In genomic region chr16:8424971-8425330, GRCm38 (mm10) we compare ENCODE assay signal across 9 mouse cellular contexts. TPM values are rescaled to one million over a fixed set of nuclear protein-coding genes. Genes with fewer than 3 reads are reported as not detected.
DNase-seq lines count a peak whose midpoint lies in the region; ATAC-seq and TF ChIP-seq lines count a peak whose summit lies in the region.
"Had no signal": no experiment of that assay in that cellular context is flagged by ENCODE, and none has a peak within 500 bp of the region (broad histone marks: within the 10 kb centered on the region; RNA-seq: fewer than 3 reads in every experiment).

Gene Tmem114, minus strand, starts transcription at chr16:8425136.

- peak; percentile 58 for DNase-seq in embryo, embryonic 10 days (ENCODE audit: low spot score)
- DNase-seq in embryo, embryonic 9.5 days (ENCODE audit: extremely low spot score): no peak
- peak; percentile 57 for DNase-seq in Muller cell, postnatal 12 days (ENCODE audit: inconsistent ontology term)
- peak; percentile 46 for DNase-seq in hindbrain, postnatal 0 days (ENCODE audit: low spot score)
- DNase-seq in stomach, postnatal 0 days (ENCODE audit: low spot score): peak; percentile 33
- DNase-seq in frontal cortex, postnatal 10 days (ENCODE audit: low spot score in 2 of 2): no peak

- WGBS in embryonic facial prominence, embryonic 12.5 days: 1% methylated on average over 16 of the region's 16 CpGs
- WGBS in hindbrain, postnatal 0 days: 2% methylated on average over 16 of the region's 16 CpGs
- 2% methylated on average over 16 of the region's 16 CpGs for WGBS in lung, embryonic 16.5 days
- WGBS in stomach, postnatal 0 days: under 1% methylated on average over 16 of the region's 16 CpGs

- ATAC-seq in embryonic facial prominence, embryonic 12.5 days (ENCODE audit: insufficient number of reproducible peaks, insufficient read depth, low FRiP score, low TSS enrichment): no peak
- peak; percentile 47; the same call in 1 of the 2 replicates for ATAC-seq in hindbrain, postnatal 0 days
- no peak for ATAC-seq in lung, embryonic 16.5 days (ENCODE audit: low read depth)
- no peak for ATAC-seq in stomach, postnatal 0 days (ENCODE audit: low FRiP score, low TSS enrichment)

- no peak for TF ChIP-seq EP300 in stomach, postnatal 0 days (optimal IDR thresholded peaks at IDR 0.05)

- H3K27me3 ChIP-seq in embryonic facial prominence, embryonic 12.5 days: peaks cover 55% of the 10 kb centered on the region
- H3K27me3 ChIP-seq in hindbrain, postnatal 0 days (ENCODE audit: insufficient read depth, low read length): peaks cover 18% of the 10 kb centered on the region; the same call in 1 of the 2 replicates
- peaks cover 46% of the 10 kb centered on the region for H3K27me3 ChIP-seq in lung, embryonic 16.5 days (ENCODE audit: control insufficient read depth, insufficient read depth, low read depth, low read length)
- peaks cover 5% of the 10 kb centered on the region; the same call in 1 of the 2 replicates for H3K27me3 ChIP-seq in stomach, postnatal 0 days (ENCODE audit: control insufficient read depth, insufficient read depth, low read length)

- H3K4me3 ChIP-seq in embryonic facial prominence, embryonic 12.5 days: peak within 1 kb of the TSS; percentile 22
- H3K4me3 ChIP-seq in hindbrain, postnatal 0 days (ENCODE audit: low read length): peak within 1 kb of the TSS; percentile 40
- H3K4me3 ChIP-seq in lung, embryonic 16.5 days (ENCODE audit: low read length): peak within 1 kb of the TSS; percentile 17; the same call in 1 of the 2 replicates
- peak within 1 kb of the TSS; percentile 24 for H3K4me3 ChIP-seq in stomach, postnatal 0 days (ENCODE audit: low read depth, low read length)

- H3K4me2 ChIP-seq in embryonic facial prominence, embryonic 12.5 days (replicated peaks): peak within 1 kb of the TSS; percentile 58
- H3K4me2 ChIP-seq in hindbrain, postnatal 0 days (ENCODE audit: low read depth, low read length): peak within 1 kb of the TSS; percentile 78
- H3K4me2 ChIP-seq in lung, embryonic 16.5 days (ENCODE audit: low read depth, low read length): peak within 1 kb of the TSS; percentile 38
- peak within 1 kb of the TSS; percentile 45 for H3K4me2 ChIP-seq in stomach, postnatal 0 days (replicated peaks; ENCODE audit: low read depth)

- H3K9me3 ChIP-seq in embryonic facial prominence, embryonic 12.5 days: no peaks in the 10 kb centered on the region
- no peaks in the 10 kb centered on the region for H3K9me3 ChIP-seq in hindbrain, postnatal 0 days (ENCODE audit: low read length)
- no peaks in the 10 kb centered on the region for H3K9me3 ChIP-seq in lung, embryonic 16.5 days (ENCODE audit: control insufficient read depth, low read length)
- H3K9me3 ChIP-seq in stomach, postnatal 0 days (ENCODE audit: control insufficient read depth, low read length): no peaks in the 10 kb centered on the region

- H3K9ac ChIP-seq in embryonic facial prominence, embryonic 12.5 days: no peak within 1 kb of the TSS
- peak within 1 kb of the TSS; percentile 41; the same call in 1 of the 2 replicates for H3K9ac ChIP-seq in hindbrain, postnatal 0 days (replicated peaks; ENCODE audit: low read length)
- H3K9ac ChIP-seq in lung, embryonic 16.5 days (ENCODE audit: low read length): 0 out of 2 replicates have a peak within 1 kb of the TSS, but pooled peaks have one; percentile 11
- H3K9ac ChIP-seq in stomach, postnatal 0 days (ENCODE audit: low read length): no peak within 1 kb of the TSS

- TF ChIP-seq CTCF in hindbrain, postnatal 0 days (IDR thresholded peaks at IDR 0.05; ENCODE audit: low read depth): no peak
- TF ChIP-seq CTCF in stomach, postnatal 0 days (IDR thresholded peaks at IDR 0.05; ENCODE audit: low read depth): no peak

- no peaks in the 10 kb centered on the region for H3K36me3 ChIP-seq in embryonic facial prominence, embryonic 12.5 days
- H3K36me3 ChIP-seq in hindbrain, postnatal 0 days (ENCODE audit: insufficient read depth, low read length): no peaks in the 10 kb centered on the region
- H3K36me3 ChIP-seq in lung, embryonic 16.5 days (ENCODE audit: control insufficient read depth, insufficient read depth, low read length): no peaks in the 10 kb centered on the region
- no peaks in the 10 kb centered on the region for H3K36me3 ChIP-seq in stomach, postnatal 0 days (ENCODE audit: control insufficient read depth, insufficient read depth, low read length)

- H3K4me1 ChIP-seq in embryonic facial prominence, embryonic 12.5 days: 0 out of 2 replicates have a peak, but pooled peaks cover 7% of the 10 kb centered on the region
- H3K4me1 ChIP-seq in hindbrain, postnatal 0 days (ENCODE audit: insufficient read depth, low read length): no peaks in the 10 kb centered on the region; the same call in 1 of the 2 replicates
- no peaks in the 10 kb centered on the region for H3K4me1 ChIP-seq in lung, embryonic 16.5 days (replicated peaks; ENCODE audit: control insufficient read depth, insufficient read depth, low read length)
- H3K4me1 ChIP-seq in stomach, postnatal 0 days (replicated peaks; ENCODE audit: control insufficient read depth, insufficient read depth): no peaks in the 10 kb centered on the region

- H3K27ac ChIP-seq in embryonic facial prominence, embryonic 12.5 days: no peak within 1 kb of the TSS
- no peak within 1 kb of the TSS for H3K27ac ChIP-seq in hindbrain, postnatal 0 days
- no peak within 1 kb of the TSS for H3K27ac ChIP-seq in lung, embryonic 16.5 days (ENCODE audit: low read length)
- H3K27ac ChIP-seq in stomach, postnatal 0 days (replicated peaks): no peak within 1 kb of the TSS

RNA-seq across cellular contexts. Expression of gene Tmem114, which starts in this region (rescaled TPM):
- 0.15 and 0.26 TPM in 2 replicates for polyA plus RNA-seq in embryonic facial prominence, embryonic 12.5 days (2016; fragmentation: Nextera tagmentation; extraction: Ambion mirVana)
- 1.2 and 3.4 TPM in 2 replicates for total RNA-seq in hindbrain, postnatal 0 days (2014; rRNA removed)
- polyA plus RNA-seq in hindbrain, postnatal 0 days (2015; fragmentation: Nextera tagmentation; extraction: Ambion mirVana): 2.0 and 2.1 TPM in 2 replicates
- polyA plus RNA-seq in lung, embryonic 16.5 days (2015; fragmentation: Nextera tagmentation; extraction: Ambion mirVana): not detected in 2 replicates
- polyA plus RNA-seq in stomach, postnatal 0 days (2015; fragmentation: Nextera tagmentation; extraction: Ambion mirVana): 0.18 TPM in 1 of 2 replicates, not detected in the other
- total RNA-seq: neutrophil, adult 5-6 weeks had no signal

Comparison
In these comparisons a context has a peak if more than half of its experiments do, and no peak if none do; other contexts are left out.
1. DNase-seq: peak in embryo, embryonic 10 days (single experiment), Muller cell, postnatal 12 days (single experiment) and hindbrain, postnatal 0 days (single experiment); none in embryo, embryonic 9.5 days (single experiment) and frontal cortex, postnatal 10 days (0 of 2).
2. Peak in DNase-seq, H3K4me3 ChIP-seq and H3K4me2 ChIP-seq in stomach, postnatal 0 days; RNA of the gene not detected or under 1 TPM.
3. H3K9ac ChIP-seq: peak in hindbrain, postnatal 0 days (single experiment) and lung, embryonic 16.5 days (single experiment); none in embryonic facial prominence, embryonic 12.5 days (single experiment) and stomach, postnatal 0 days (single experiment).
4. Peak in every context shown above with its lines, with median percentiles within 50 percentile points of each other: H3K4me2 ChIP-seq and H3K4me3 ChIP-seq.